ENCODE assay signal across 14 mouse cellular contexts in genomic region chr5:38064701-38065100, GRCm38 (mm10). TPM values are rescaled to one million over a fixed set of nuclear protein-coding genes. Genes with fewer than 3 reads are reported as not detected.
A peak's percentile ranks its signal among the peaks of the same experiment; 100 is the strongest.
DNase-seq lines count a peak whose midpoint lies in the region; ATAC-seq lines count a peak whose summit lies in the region.
"Had no signal": no experiment of that assay in that cellular context is flagged by ENCODE, and none has a peak within 500 bp of the region (broad histone marks: within the 10 kb centered on the region; RNA-seq: fewer than 3 reads in every experiment).

No protein-coding gene starts in this region.

- no peak overlapping the region for H3K4me3 ChIP-seq in hindbrain, embryonic 13.5 days
- H3K4me3 ChIP-seq in hindbrain, embryonic 12.5 days, result no peak overlapping the region
- no peak overlapping the region for H3K4me3 ChIP-seq in embryonic facial prominence, embryonic 12.5 days
- no peak overlapping the region for H3K4me3 ChIP-seq in liver, embryonic 11.5 days (ENCODE audit: low read depth, low read length)
- H3K4me3 ChIP-seq: liver, embryonic 15.5 days; megakaryocyte, embryonic 14.5 days had no signal

- no peaks in the 10 kb centered on the region for H3K9me3 ChIP-seq in hindbrain, embryonic 13.5 days
- H3K9me3 ChIP-seq in hindbrain, embryonic 12.5 days (replicated peaks), result no peaks in the 10 kb centered on the region
- no peaks in the 10 kb centered on the region for H3K9me3 ChIP-seq in embryonic facial prominence, embryonic 12.5 days
- H3K9me3 ChIP-seq in liver, embryonic 11.5 days (ENCODE audit: control insufficient read depth, low read length), result no peaks in the 10 kb centered on the region
- H3K9me3 ChIP-seq: liver, embryonic 15.5 days; megakaryocyte, embryonic 14.5 days had no signal

- no peak overlapping the region for H3K27ac ChIP-seq in hindbrain, embryonic 13.5 days
- H3K27ac ChIP-seq in hindbrain, embryonic 12.5 days, result no peak overlapping the region
- peak overlapping the region; percentile 61 for H3K27ac ChIP-seq in embryonic facial prominence, embryonic 12.5 days
- no peak overlapping the region for H3K27ac ChIP-seq in liver, embryonic 11.5 days (ENCODE audit: low read depth, low read length)
- H3K27ac ChIP-seq: liver, embryonic 15.5 days; stomach, postnatal 0 days had no signal

- peak; percentile 12 for DNase-seq in retina, embryonic 14.5 days (ENCODE audit: low spot score)
- DNase-seq in retina, postnatal 1 day, result no peak
- no peak for DNase-seq in liver, embryonic 11.5 days (ENCODE audit: low spot score)
- DNase-seq in urinary bladder, postnatal 25 days (ENCODE audit: low spot score), result no peak
- DNase-seq: adrenal gland, postnatal 10 days; kidney, postnatal 36 days had no signal

- 23% methylated on average over 5 of the region's 5 CpGs for WGBS in hindbrain, embryonic 13.5 days
- WGBS in hindbrain, embryonic 12.5 days, result 27% methylated on average over 5 of the region's 5 CpGs
- 18% methylated on average over 5 of the region's 5 CpGs for WGBS in embryonic facial prominence, embryonic 12.5 days
- WGBS in liver, embryonic 11.5 days, result 53% methylated on average over 5 of the region's 5 CpGs

- H3K27me3 ChIP-seq in hindbrain, embryonic 13.5 days, result no peaks in the 10 kb centered on the region
- H3K27me3 ChIP-seq in hindbrain, embryonic 12.5 days, result no peaks in the 10 kb centered on the region
- H3K27me3 ChIP-seq in embryonic facial prominence, embryonic 12.5 days, result peaks cover 4% of the 10 kb centered on the region; the same call in 1 of the 2 replicates
- no peaks in the 10 kb centered on the region for H3K27me3 ChIP-seq in liver, embryonic 11.5 days (replicated peaks; ENCODE audit: control insufficient read depth, insufficient read depth, low read length)
- H3K27me3 ChIP-seq: CH12.LX; liver, embryonic 15.5 days; megakaryocyte, embryonic 14.5 days had no signal

- ATAC-seq in hindbrain, embryonic 13.5 days (ENCODE audit: low FRiP score), result no peak
- ATAC-seq in hindbrain, embryonic 12.5 days (ENCODE audit: low FRiP score), result no peak
- 0 out of 2 replicates have a peak, but pooled peaks have one; percentile 31 for ATAC-seq in embryonic facial prominence, embryonic 12.5 days (ENCODE audit: insufficient number of reproducible peaks, insufficient read depth, low FRiP score, low TSS enrichment)
- no peak for ATAC-seq in liver, embryonic 11.5 days (replicated peaks; ENCODE audit: low FRiP score)
- ATAC-seq: intestine, embryonic 16.5 days had no signal

- no peaks in the 10 kb centered on the region for H3K36me3 ChIP-seq in hindbrain, embryonic 13.5 days
- no peaks in the 10 kb centered on the region for H3K36me3 ChIP-seq in hindbrain, embryonic 12.5 days
- H3K36me3 ChIP-seq in embryonic facial prominence, embryonic 12.5 days, result no peaks in the 10 kb centered on the region
- H3K36me3 ChIP-seq in liver, embryonic 11.5 days (ENCODE audit: control insufficient read depth, insufficient read depth, low read length), result no peaks in the 10 kb centered on the region
- H3K36me3 ChIP-seq: liver, embryonic 15.5 days had no signal

- H3K9ac ChIP-seq in hindbrain, embryonic 13.5 days, result peak overlapping the region; percentile 46; the same call in 1 of the 2 replicates
- H3K9ac ChIP-seq in hindbrain, embryonic 12.5 days, result no peak overlapping the region
- no peak overlapping the region for H3K9ac ChIP-seq in embryonic facial prominence, embryonic 12.5 days
- H3K9ac ChIP-seq in liver, embryonic 11.5 days (ENCODE audit: low read depth, low read length), result no peak overlapping the region
- H3K9ac ChIP-seq: liver, embryonic 15.5 days had no signal

- peaks cover 24% of the 10 kb centered on the region for H3K4me1 ChIP-seq in hindbrain, embryonic 13.5 days (replicated peaks)
- peaks cover 16% of the 10 kb centered on the region for H3K4me1 ChIP-seq in hindbrain, embryonic 12.5 days
- H3K4me1 ChIP-seq in embryonic facial prominence, embryonic 12.5 days, result peaks cover 44% of the 10 kb centered on the region
- H3K4me1 ChIP-seq in liver, embryonic 11.5 days (replicated peaks; ENCODE audit: control insufficient read depth, insufficient read depth, low read length), result no peaks in the 10 kb centered on the region
- H3K4me1 ChIP-seq: liver, embryonic 15.5 days had no signal

- no peak overlapping the region for H3K4me2 ChIP-seq in hindbrain, embryonic 13.5 days
- H3K4me2 ChIP-seq in hindbrain, embryonic 12.5 days (replicated peaks), result no peak overlapping the region
- H3K4me2 ChIP-seq in embryonic facial prominence, embryonic 12.5 days (replicated peaks), result no peak overlapping the region
- no peak overlapping the region for H3K4me2 ChIP-seq in liver, embryonic 11.5 days
- H3K4me2 ChIP-seq: liver, embryonic 15.5 days had no signal

RNA-seq across cellular contexts. Expression of gene Stx18, which starts 26.2 kb away (rescaled TPM):
- 35.7 and 37.1 TPM in 2 replicates for polyA plus RNA-seq in hindbrain, embryonic 13.5 days (2015; fragmentation: Nextera tagmentation; extraction: Ambion mirVana)
- polyA plus RNA-seq in hindbrain, embryonic 12.5 days (2016; fragmentation: Nextera tagmentation; extraction: Ambion mirVana), result 42.3 and 45.1 TPM in 2 replicates
- 53.0 and 54.6 TPM in 2 replicates for polyA plus RNA-seq in embryonic facial prominence, embryonic 12.5 days (2016; fragmentation: Nextera tagmentation; extraction: Ambion mirVana)
- polyA plus RNA-seq in liver, embryonic 11.5 days (2014; fragmentation: Nextera tagmentation; extraction: Ambion mirVana), result 29.5 and 30.1 TPM in 2 replicates
